Mouse (Mus musculus): ENCODE data around the gene Psmc4. TPM values are rescaled to one million over a fixed set of nuclear protein-coding genes. Genes with fewer than 3 reads are reported as not detected.

Gene Psmc4
- polyA plus RNA-seq, 1 experiment from 2014 or later = 247 TPM

DNA sequence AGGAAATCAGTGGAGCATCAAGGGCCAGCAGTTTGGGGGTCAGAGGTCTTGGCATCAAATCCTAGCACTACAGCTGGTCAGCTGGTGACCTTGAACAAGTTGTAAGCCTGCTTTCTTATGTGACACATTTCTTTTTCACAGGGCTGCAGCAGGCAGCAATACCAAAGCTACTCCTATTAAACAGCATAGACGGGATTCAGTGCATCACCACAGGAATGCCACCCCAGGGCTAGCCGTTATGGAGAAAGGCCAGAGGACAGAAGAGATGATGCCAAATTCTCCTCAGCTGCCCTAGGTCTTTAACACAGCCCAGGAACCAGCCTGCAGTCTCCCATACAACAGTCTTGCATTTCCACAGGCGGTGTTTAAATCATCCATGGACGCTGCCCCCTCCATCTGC, 5.4 kb downstream of the Psmc4 start:
- WGBS = 90% methylated on average over 4 of the region's 4 CpGs
- H3K4me3 ChIP-seq (replicated peaks) = no peak overlapping the region
- H3K9ac ChIP-seq = no peak overlapping the region
- no peaks in the 10 kb centered on the region for H3K9me3 ChIP-seq
- peaks cover 6% of the 10 kb centered on the region; the same call in 1 of the 2 replicates for H3K4me1 ChIP-seq (replicated peaks)
- no peaks in the 10 kb centered on the region for H3K27me3 ChIP-seq (replicated peaks)
- peaks cover 56% of the 10 kb centered on the region for H3K36me3 ChIP-seq
- no peak overlapping the region for H3K27ac ChIP-seq
- ATAC-seq = no peak
- no peak overlapping the region for H3K4me2 ChIP-seq (replicated peaks)

DNA sequence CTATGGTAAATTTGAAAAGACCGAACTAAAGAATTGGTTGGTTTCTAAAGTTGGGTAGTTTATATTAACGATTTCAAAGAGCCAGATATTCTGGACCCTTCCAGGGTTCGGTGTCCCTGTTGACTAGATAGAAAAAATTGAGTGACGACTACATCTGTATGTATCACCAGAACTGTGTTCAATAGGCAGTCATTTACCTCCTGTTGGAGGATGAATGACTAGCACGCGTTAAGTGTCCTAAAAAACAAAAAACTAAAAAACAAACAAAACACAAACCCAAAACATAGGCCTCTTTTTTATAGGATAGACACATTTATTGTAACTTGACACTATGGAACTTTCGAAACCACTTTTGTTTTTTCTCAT, 35.5 kb downstream of the Psmc4 start:
- H3K27me3 ChIP-seq (replicated peaks) = no peaks in the 10 kb centered on the region
- ATAC-seq = peak; percentile 57
- H3K27ac ChIP-seq = no peak overlapping the region

DNA sequence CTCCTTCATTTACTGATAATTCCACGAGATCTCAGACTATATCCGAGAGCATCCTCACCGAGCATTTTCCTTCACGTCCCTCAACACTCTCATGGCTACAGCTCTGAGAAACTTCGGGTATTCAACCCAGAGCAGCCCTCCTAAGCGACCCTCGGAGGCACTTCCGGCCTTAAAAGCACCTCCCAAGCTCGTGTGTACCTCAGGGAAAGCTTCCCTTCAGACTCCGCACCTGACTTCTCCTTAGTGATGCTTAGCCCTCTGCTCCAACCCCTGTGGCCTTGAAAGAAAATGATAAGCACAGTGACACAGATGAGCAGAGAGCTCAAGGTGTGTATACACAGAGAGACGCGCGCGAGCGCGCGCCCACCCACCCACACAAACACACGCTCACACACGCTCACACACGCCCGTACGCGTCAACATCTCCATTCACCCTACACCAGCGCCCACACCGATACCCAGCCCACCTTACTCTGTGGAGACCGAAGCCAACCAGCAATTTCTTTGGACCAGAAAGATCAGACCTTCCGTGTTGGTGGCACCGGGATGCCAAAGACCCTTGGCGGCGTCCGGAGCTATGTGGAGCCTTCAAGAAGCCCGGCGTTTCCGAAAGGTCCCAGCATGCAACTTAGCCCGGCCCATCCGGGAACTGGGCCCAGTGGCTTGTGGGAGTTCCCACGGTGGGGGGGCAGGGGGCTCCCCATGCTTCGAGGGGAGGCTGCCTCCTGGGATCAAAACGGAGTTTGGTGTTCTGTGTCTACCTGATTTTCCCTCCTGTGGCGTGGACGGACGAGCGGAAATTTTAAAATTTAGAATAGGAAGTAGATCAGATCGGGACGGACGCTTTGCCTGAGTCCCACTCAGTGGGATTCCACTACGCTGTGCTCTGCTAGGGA, 36.1 kb downstream of the Psmc4 start, which contains the start of gene Zfp850:
TSS of gene Zfp850 (minus strand) at position 567 of the 896 bp plus-strand sequence.
- H3K9me3 ChIP-seq = no peaks in the 10 kb centered on the region
- 0 out of 2 replicates have a peak, but pooled peaks cover 6% of the 10 kb centered on the region for H3K4me1 ChIP-seq (replicated peaks)
- H3K9ac ChIP-seq = peak within 1 kb of the TSS; percentile 64
- ATAC-seq = peak; percentile 98
- no peak within 1 kb of the TSS for H3K27ac ChIP-seq
- H3K27me3 ChIP-seq (replicated peaks) = no peaks in the 10 kb centered on the region
- WGBS = under 1% methylated on average over 47 of the region's 47 CpGs
- H3K4me2 ChIP-seq (replicated peaks) = peak within 1 kb of the TSS; percentile 80
- peak within 1 kb of the TSS; percentile 69 for H3K4me3 ChIP-seq (replicated peaks)
- 0 out of 2 replicates have a peak, but pooled peaks cover 6% of the 10 kb centered on the region for H3K36me3 ChIP-seq

More for the DNA sequence above, 35.5 kb downstream of the Psmc4 start:
- Histone ChIP-seq H3K9me3 (no peaks in the 10 kb centered on the region), H3K36me3 (0 out of 2 replicates have a peak, but pooled peaks cover 6% of the 10 kb centered on the region), H3K4me3 (replicated peaks) (peak overlapping the region; percentile 69), H3K4me1 (replicated peaks) (0 out of 2 replicates have a peak, but pooled peaks cover 6% of the 10 kb centered on the region), H3K9ac (peak overlapping the region; percentile 64), H3K4me2 (replicated peaks) (peak overlapping the region; percentile 80)
- 24% methylated on average over 7 of the region's 7 CpGs for whole genome bisulfite sequencing

DNA sequence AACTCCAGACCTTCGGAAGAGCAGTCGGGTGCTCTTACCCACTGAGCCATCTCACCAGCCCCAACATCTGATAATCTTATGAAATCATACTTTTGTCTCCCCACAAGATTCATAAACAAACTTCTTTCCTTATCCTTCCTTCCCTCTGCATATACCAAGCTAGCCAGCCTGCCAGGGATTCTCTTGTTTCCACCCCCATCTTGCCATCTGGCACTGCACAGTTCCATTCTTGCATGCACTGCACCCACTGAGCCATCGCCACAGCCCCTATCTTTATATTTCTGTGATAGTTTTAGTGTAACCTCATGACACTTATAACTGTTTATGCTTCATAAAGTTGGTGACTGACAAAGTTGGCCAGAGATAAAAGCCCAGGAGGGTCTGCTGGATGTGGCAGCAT, 39.6 kb downstream of the Psmc4 start:
- ATAC-seq = no peak
- H3K4me1 ChIP-seq (replicated peaks) = 0 out of 2 replicates have a peak, but pooled peaks cover 6% of the 10 kb centered on the region
- no peak overlapping the region for H3K4me3 ChIP-seq (replicated peaks)
- 97% methylated on average over 3 of the region's 3 CpGs for WGBS
- no peak overlapping the region for H3K27ac ChIP-seq
- no peaks in the 10 kb centered on the region for H3K27me3 ChIP-seq (replicated peaks)
- 0 out of 2 replicates have a peak, but pooled peaks cover 6% of the 10 kb centered on the region for H3K36me3 ChIP-seq
- H3K4me2 ChIP-seq (replicated peaks) = no peak overlapping the region
- H3K9me3 ChIP-seq = no peaks in the 10 kb centered on the region
- H3K9ac ChIP-seq = no peak overlapping the region

Other genes with a start within 250 kb of the Psmc4 start
- gene Zfp626, start 242.9 kb downstream of the Psmc4 start, polyA plus RNA-seq (2015; fragmentation: Nextera tagmentation; extraction: Ambion mirVana) = 1.6 and 1.8 TPM in 2 replicates
- 5.9 and 6.4 TPM in 2 replicates for gene Zfp59, start 211.5 kb downstream of the Psmc4 start, polyA plus RNA-seq (2015; fragmentation: Nextera tagmentation; extraction: Ambion mirVana)
- 3.4 and 3.9 TPM in 2 replicates for gene Zfp607a, start 192.6 kb downstream of the Psmc4 start, polyA plus RNA-seq (2015; fragmentation: Nextera tagmentation; extraction: Ambion mirVana)
- gene Zfp974, start 120.6 kb downstream of the Psmc4 start, polyA plus RNA-seq (2015; fragmentation: Nextera tagmentation; extraction: Ambion mirVana) = 6.1 and 6.2 TPM in 2 replicates
- gene Zfp780b, start 70.9 kb downstream of the Psmc4 start, polyA plus RNA-seq (2015; fragmentation: Nextera tagmentation; extraction: Ambion mirVana) = 13.7 and 14.4 TPM in 2 replicates
- gene Zfp850, start 36.0 kb downstream of the Psmc4 start, polyA plus RNA-seq (2015; fragmentation: Nextera tagmentation; extraction: Ambion mirVana) = 2.8 and 3.6 TPM in 2 replicates
- 99.5 and 129 TPM in 2 replicates for gene Fcgbp, start 21.1 kb upstream of the Psmc4 start, polyA plus RNA-seq (2015; fragmentation: Nextera tagmentation; extraction: Ambion mirVana)
- 0.03 and 0.09 TPM in 2 replicates for gene 9530053A07Rik, start 79.4 kb upstream of the Psmc4 start, polyA plus RNA-seq (2015; fragmentation: Nextera tagmentation; extraction: Ambion mirVana)
- gene Fbl, start 119.6 kb upstream of the Psmc4 start, polyA plus RNA-seq (2015; fragmentation: Nextera tagmentation; extraction: Ambion mirVana) = 133 and 140 TPM in 2 replicates
- 6.3 and 7.3 TPM in 2 replicates for gene Dyrk1b, start 129.4 kb upstream of the Psmc4 start, polyA plus RNA-seq (2015; fragmentation: Nextera tagmentation; extraction: Ambion mirVana)
- 4.5 and 7.2 TPM in 2 replicates for gene Eid2, start 217.8 kb upstream of the Psmc4 start, polyA plus RNA-seq (2015; fragmentation: Nextera tagmentation; extraction: Ambion mirVana)
- gene Eid2b, start 227.6 kb upstream of the Psmc4 start, polyA plus RNA-seq (2015; fragmentation: Nextera tagmentation; extraction: Ambion mirVana) = 8.1 and 9.4 TPM in 2 replicates
- 0.18 TPM in 1 of 2 replicates, not detected in the other for gene Selenov, start 241.1 kb upstream of the Psmc4 start, polyA plus RNA-seq (2015; fragmentation: Nextera tagmentation; extraction: Ambion mirVana)